Mouse (Mus musculus) heart, adult 11 months (tissue): ENCODE measurements around the gene Lce3f.

Experiments used
- DNase-seq: peaks from one replicate; pipeline ENCODE4 v3.0.0; 2022

Gene Lce3f

DNA sequence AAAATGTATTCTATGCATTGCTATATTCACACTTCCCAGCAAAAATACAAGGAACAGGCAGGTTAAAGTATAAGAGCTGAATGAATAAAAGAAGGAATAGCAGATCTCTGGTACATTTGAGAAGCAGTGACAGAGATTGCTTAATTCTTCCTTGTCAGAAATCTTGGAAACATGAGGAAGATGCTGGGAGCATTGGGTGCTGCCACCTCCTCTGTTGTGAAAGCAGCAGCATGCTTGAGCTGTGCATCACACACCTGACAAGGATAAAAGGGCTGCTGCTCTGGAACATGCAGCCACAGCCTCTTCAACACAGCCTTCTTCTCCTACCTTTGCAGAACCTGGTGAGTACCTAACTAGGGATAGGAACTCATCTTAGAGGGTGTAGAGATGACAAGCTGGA is at the start of gene Lce3f:
TSS of gene Lce3f (plus strand) at position 301 of the 400 bp plus-strand sequence.
- DNase-seq: no peak

- no peak for DNase-seq
These were observed 47.8 kb upstream of the Lce3f start, which contains the start of gene Lce3c for GRCm38 (mm10) chr3:92944186-92944585. Gene Lce3c (plus strand): TSS chr3:92944486.

DNA sequence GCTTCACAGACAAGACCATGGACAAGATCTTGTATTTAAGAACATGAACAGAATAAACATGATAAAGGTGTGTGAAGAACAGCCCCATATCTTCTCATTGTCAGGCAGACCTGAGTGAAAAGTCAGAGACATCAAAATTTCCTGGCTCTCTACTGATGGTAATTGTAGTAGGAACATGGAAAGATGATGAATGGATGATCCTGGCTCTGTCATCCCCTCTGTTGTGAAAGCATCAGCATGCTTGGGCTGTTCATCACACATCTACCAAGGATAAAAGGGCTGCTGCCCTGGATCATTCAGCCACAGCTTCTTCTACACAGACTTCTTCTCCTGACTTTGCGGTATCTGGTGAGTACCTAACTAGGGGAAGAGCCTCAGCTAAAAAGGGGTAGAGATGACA is 34.9 kb upstream of the Lce3f start, which contains the start of gene Lce3d:
TSS of gene Lce3d (plus strand) at position 301 of the 400 bp plus-strand sequence.
- DNase-seq: no peak

DNA sequence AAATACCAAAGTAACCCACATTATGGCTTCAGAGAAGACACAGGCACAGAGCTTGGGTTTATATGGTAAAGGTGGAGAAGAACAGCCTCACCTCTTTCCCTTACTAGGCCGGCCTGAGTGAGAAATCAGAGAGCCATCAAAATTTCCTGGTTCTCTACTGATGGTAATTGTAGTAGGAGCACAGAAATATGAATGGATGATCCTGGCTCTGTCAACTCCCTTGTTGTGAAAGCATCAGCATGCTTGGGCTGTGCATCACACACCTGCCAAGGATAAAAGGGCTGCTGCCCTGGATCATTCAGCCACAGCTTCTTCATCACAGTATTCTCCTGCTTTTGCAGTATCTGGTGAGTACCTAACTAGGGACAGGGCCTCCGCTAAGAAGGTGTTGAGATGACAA is 25.3 kb upstream of the Lce3f start, which contains the start of gene Lce3e:
TSS of gene Lce3e (plus strand) at position 301 of the 400 bp plus-strand sequence.
- no peak for DNase-seq

DNA sequence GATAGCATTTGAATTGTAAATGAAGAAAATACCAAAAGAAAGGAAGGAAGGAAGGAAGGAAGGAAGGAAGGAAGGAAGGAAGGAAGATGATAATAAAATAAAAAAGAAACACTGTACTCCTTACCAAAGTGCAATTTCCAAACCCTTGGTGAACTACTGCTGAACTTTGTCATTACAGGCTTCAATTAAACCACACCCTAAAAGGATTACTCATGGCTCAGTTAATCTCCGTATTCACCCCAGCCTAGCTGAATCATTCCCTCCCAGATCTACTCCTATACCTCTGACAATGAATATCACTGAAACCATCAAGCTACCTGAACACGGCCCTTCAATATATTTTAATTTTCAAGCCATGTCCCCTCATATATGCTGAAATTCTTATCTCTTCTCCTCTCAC is 13.5 kb upstream of the Lce3f start:
- no peak for DNase-seq

DNA sequence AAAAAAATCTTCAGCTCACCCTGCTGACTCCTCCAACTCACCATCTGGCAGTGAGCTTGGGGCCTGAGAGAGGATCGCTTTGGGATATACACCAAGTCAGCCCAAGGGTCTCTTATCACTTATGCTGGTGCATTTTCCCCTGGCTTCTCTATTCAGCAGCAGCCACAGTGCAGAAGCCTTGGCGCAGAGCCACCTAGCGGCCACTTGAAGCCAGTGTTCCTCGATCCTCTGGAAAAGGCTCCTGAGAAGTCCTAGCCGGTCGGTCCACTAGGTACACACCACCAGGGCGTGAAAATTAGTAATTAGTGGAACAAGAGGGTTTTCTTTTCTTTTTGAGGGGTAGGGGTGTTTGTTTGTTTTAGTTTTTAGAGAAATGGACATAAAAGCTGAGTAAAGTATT is 6.7 kb downstream of the Lce3f start:
- no peak for DNase-seq

GRCm38 (mm10) chr3:93000621-93001020 is 8.6 kb downstream of the Lce3f start:
- DNase-seq: no peak

- DNase-seq: no peak
These were observed 10.8 kb downstream of the Lce3f start for GRCm38 (mm10) chr3:93002843-93003242.

- no peak for DNase-seq
These were observed 22.4 kb downstream of the Lce3f start for GRCm38 (mm10) chr3:93014378-93014801.

DNA sequence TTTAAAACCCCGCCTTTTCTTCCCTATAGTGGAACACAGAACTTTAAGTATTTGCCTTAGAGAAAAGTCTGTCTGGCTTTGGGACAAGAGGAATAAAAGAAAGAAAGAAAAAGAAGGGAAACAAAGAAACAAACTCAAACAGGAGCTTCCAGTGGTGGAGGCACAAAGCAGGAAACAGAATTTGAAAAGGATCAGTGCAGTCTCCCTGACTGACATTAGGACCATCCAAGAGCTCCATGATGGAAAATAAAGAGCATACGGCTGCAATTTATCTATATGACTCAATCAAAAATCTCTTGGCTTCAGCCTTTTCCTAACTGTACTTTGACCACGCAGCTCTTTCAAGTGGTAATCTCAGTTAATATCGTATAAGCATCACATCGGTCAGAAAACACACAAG is 22.8 kb downstream of the Lce3f start:
- no peak for DNase-seq

DNA sequence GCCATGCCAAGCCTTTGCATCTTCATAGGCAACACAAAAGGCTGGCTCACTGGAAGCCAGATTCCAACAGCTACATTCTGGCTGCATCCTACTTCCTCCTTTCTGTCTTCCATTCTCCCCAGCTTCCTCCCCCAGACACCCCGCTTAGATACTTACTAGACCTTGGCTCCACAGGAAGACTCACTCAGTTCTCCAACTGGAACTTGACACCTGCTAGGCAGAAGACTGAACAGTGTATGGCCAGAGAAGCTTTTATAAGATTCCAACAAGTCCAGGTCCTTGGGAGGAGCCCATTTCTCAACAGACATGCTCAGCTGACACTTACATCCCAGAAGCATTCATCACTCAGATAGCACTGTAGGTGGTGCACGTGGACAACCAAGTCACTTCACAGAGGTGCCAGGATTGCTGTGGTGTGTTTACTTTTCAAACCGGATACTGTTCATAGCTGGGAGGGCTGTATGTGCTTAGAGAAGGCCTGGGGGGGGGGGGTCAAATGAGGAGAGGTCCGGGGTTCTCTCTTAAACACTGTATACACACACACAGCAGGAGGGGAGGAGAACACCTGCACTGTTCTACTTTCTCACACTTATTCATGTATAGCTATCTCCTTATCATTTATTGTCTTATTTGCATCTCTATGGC is 23.6 kb downstream of the Lce3f start, which contains the start of gene Crct1:
TSS of gene Crct1 (minus strand) at position 228 of the 645 bp plus-strand sequence.
- DNase-seq: no peak

DNA sequence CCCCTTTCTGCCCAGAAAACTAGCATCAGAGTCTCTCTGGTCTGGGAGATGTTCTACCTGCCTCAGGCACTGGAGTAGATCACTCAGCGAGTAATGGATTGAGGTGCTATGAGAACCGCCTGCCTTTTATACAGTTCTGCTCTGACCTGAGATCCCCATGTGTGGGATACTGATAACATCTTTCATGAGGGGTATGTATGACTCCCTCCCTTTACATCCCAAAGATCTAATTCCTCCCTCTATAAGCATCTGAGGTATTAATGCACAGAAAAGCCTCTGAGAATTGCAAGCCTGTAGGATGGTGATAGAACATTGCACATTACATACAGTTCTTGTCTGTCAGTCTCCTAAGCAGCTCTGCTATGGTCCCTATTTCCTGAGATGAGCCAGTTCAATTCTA is 26.9 kb downstream of the Lce3f start, which contains the start of gene Lce1m:
TSS of gene Lce1m (minus strand) at position 101 of the 400 bp plus-strand sequence.
- DNase-seq: no peak

DNA sequence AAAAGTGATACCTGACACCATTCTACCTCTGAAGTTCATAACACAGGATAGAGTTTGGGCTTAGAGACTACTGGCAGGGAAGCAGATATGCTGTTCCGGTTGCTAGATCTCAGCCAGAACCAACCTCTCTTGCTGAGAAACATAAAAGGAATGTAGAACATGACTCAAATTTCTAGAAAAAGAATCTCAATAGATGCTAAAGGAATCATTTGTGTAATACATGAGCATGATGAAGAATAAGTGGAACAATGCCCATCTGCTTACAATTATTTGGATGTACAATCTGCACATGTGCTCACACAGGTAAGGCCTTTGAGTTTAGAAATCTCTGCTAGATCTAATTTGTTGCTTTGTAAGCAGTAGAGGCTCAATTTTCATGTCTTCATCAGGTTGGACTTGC is 29.1 kb downstream of the Lce3f start:
- DNase-seq: no peak

- DNase-seq: no peak
These were observed 31.6 kb downstream of the Lce3f start for GRCm38 (mm10) chr3:93023411-93024184.

- peak; percentile 59 for DNase-seq
These were observed 33.5 kb downstream of the Lce3f start for GRCm38 (mm10) chr3:93025486-93025885.

GRCm38 (mm10) chr3:93031450-93031849 is 39.4 kb downstream of the Lce3f start:
- DNase-seq: peak; percentile 8
